Mouse (Mus musculus): Measurements from ENCODE around the gene Etfbkmt.
"Not testable (repeated sequence)": the region's sequence is repeated elsewhere in the genome, so short reads cannot be mapped to it uniquely, and the experiment has no call there.

Gene Etfbkmt

GRCm38 (mm10) chr6:149139471-149139870 is at the start of gene Etfbkmt:
TSS of gene Etfbkmt (plus strand) at chr6:149139849.
- no peak for DNase-seq (ENCODE audit: low read depth in 1 of 2, low spot score in 2 of 2)

GRCm38 (mm10) chr6:149092406-149092805 is 47.2 kb upstream of the Etfbkmt start:
- no peak for DNase-seq (ENCODE audit: low read depth in 1 of 2, low spot score in 2 of 2)

- DNase-seq (ENCODE audit: low read depth in 1 of 2, low spot score in 2 of 2), result no peak
These were observed 46.2 kb upstream of the Etfbkmt start for GRCm38 (mm10) chr6:149093465-149093864.

- no peak for DNase-seq (ENCODE audit: low read depth in 1 of 2, low spot score in 2 of 2)
These were observed 45.1 kb upstream of the Etfbkmt start for GRCm38 (mm10) chr6:149094555-149094954.

GRCm38 (mm10) chr6:149095389-149095788 is 44.3 kb upstream of the Etfbkmt start:
- DNase-seq (ENCODE audit: low read depth in 1 of 2, low spot score in 2 of 2), result no peak

- DNase-seq (ENCODE audit: low read depth in 1 of 2, low spot score in 2 of 2), result no peak
These were observed 43.4 kb upstream of the Etfbkmt start for GRCm38 (mm10) chr6:149096233-149096632.

- DNase-seq (ENCODE audit: low read depth in 1 of 2, low spot score in 2 of 2), result no peak
These were observed 42.4 kb upstream of the Etfbkmt start for GRCm38 (mm10) chr6:149097276-149097675.

GRCm38 (mm10) chr6:149098993-149099392 is 40.7 kb upstream of the Etfbkmt start:
- no peak for DNase-seq (ENCODE audit: low read depth in 1 of 2, low spot score in 2 of 2)

GRCm38 (mm10) chr6:149100174-149101075 is 39.2 kb upstream of the Etfbkmt start:
- peak in 1 of 2 experiments; percentile 3 for DNase-seq (ENCODE audit: low read depth in 1 of 2, low spot score in 2 of 2)

- no peak for DNase-seq (ENCODE audit: low read depth in 1 of 2, low spot score in 2 of 2)
These were observed 38.3 kb upstream of the Etfbkmt start, which contains the start of gene Dennd5b for GRCm38 (mm10) chr6:149101076-149101942. TSS of gene Dennd5b (minus strand) at chr6:149101680.

GRCm38 (mm10) chr6:149101943-149102243 is 37.8 kb upstream of the Etfbkmt start:
- no peak for DNase-seq (ENCODE audit: low read depth in 1 of 2, low spot score in 2 of 2)

GRCm38 (mm10) chr6:149103451-149103850 is 36.2 kb upstream of the Etfbkmt start:
- DNase-seq (ENCODE audit: low read depth in 1 of 2, low spot score in 2 of 2), result no peak

GRCm38 (mm10) chr6:149107615-149108014 is 32.0 kb upstream of the Etfbkmt start:
- no peak for DNase-seq (ENCODE audit: low read depth in 1 of 2, low spot score in 2 of 2)

GRCm38 (mm10) chr6:149108909-149109308 is 30.7 kb upstream of the Etfbkmt start:
- no peak for DNase-seq (ENCODE audit: low read depth in 1 of 2, low spot score in 2 of 2)

GRCm38 (mm10) chr6:149116992-149117391 is 22.7 kb upstream of the Etfbkmt start:
- DNase-seq (ENCODE audit: low read depth in 1 of 2, low spot score in 2 of 2), result no peak

GRCm38 (mm10) chr6:149118935-149119334 is 20.7 kb upstream of the Etfbkmt start:
- no peak for DNase-seq (ENCODE audit: low read depth in 1 of 2, low spot score in 2 of 2)

GRCm38 (mm10) chr6:149119853-149120252 is 19.8 kb upstream of the Etfbkmt start:
- DNase-seq (ENCODE audit: low read depth in 1 of 2, low spot score in 2 of 2), result no peak

- no peak for DNase-seq (ENCODE audit: low read depth in 1 of 2, low spot score in 2 of 2)
These were observed 16.6 kb upstream of the Etfbkmt start for GRCm38 (mm10) chr6:149123042-149123441.

GRCm38 (mm10) chr6:149126675-149127074 is 13.0 kb upstream of the Etfbkmt start:
- DNase-seq (ENCODE audit: low read depth in 1 of 2, low spot score in 2 of 2), result peak in 1 of 2 experiments; percentile 35

- DNase-seq (ENCODE audit: low read depth in 1 of 2, low spot score in 2 of 2), result not testable (repeated sequence)
These were observed 9.8 kb upstream of the Etfbkmt start, which contains the start of gene Gm10203 for GRCm38 (mm10) chr6:149129870-149130269. TSS of gene Gm10203 (plus strand) at chr6:149130170.

GRCm38 (mm10) chr6:149131111-149131510 is 8.5 kb upstream of the Etfbkmt start:
- DNase-seq (ENCODE audit: low read depth in 1 of 2, low spot score in 2 of 2), result no peak

Data from monocyte, adult 2 months (primary cell).